Mouse (Mus musculus): ENCODE data around the gene Slc4a4. TPM values are rescaled to one million over a fixed set of nuclear protein-coding genes. Genes with fewer than 3 reads are reported as not detected.

Slc4a4 gene
- polyA plus RNA-seq, 1 experiment = 8.3 TPM

DNA sequence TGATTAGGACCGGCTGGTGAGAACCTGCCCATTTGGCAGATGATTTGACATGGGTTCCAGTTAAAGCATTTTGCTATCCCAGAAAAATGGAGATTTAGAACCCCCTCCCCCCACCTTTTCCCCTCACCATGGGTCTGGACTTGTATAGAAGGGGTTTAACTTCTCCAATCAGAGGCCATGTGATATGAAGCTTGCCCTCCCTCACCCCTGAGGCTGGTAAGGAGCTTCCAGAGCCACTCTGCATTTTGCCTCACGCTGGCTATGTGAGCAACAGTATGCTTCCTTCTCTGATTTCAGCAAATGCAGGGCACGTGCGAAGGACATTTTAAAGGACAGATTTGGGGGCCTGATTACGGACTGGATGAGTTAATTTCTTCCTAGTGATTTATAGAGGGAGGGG lies 43.5 kb downstream of the Slc4a4 start:
- H3K27ac ChIP-seq (ENCODE audit: insufficient read depth, low read length) = no peak overlapping the region
- H3K9ac ChIP-seq (ENCODE audit: low read depth, poor library complexity, severe bottlenecking) = no peak overlapping the region
- H3K4me1 ChIP-seq (ENCODE audit: control insufficient read depth, insufficient read depth, low read length) = no peaks in the 10 kb centered on the region
- no peak for TF ChIP-seq POLR2A (IDR thresholded peaks at IDR 0.05; ENCODE audit: insufficient read depth, low read length)
- TF ChIP-seq CTCF (IDR thresholded peaks at IDR 0.05; ENCODE audit: low read depth, low read length) = no peak
- TF ChIP-seq EP300 (IDR thresholded peaks at IDR 0.05; ENCODE audit: insufficient read depth, low read depth, low read length) = no peak
- H3K9me3 ChIP-seq (replicated peaks; ENCODE audit: control insufficient read depth, insufficient read depth, low read length, poor library complexity, severe bottlenecking) = no peaks in the 10 kb centered on the region
- no peak overlapping the region for H3K4me3 ChIP-seq (ENCODE audit: low read depth, low read length)
- no peaks in the 10 kb centered on the region for H3K27me3 ChIP-seq (ENCODE audit: control insufficient read depth, insufficient read depth, low read length, poor library complexity, severe bottlenecking)
- H3K36me3 ChIP-seq (ENCODE audit: control insufficient read depth, insufficient read depth, low read length, poor library complexity, severe bottlenecking) = no peaks in the 10 kb centered on the region

DNA sequence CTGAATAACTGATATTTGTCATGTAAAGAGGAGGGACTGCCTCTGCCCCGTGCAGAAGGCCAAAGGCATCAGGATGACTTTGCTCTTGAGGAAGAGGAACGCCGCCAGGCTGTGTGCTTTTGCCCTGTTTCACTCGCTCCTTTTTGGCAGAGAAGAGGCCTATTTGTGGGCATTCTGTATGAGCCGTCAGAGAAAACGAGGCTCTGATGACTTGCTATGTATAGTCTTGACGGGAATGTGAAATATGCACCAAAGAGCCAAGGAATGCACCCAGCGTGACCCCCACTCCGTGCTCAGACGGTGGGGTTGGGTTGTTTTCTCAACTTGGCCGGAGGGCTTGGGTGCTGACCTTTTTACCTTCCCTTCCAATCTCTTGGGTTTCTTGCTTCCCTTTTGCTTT lies 44.0 kb downstream of the Slc4a4 start:
- H3K9me3 ChIP-seq (replicated peaks; ENCODE audit: control insufficient read depth, insufficient read depth, low read length, poor library complexity, severe bottlenecking) = no peaks in the 10 kb centered on the region
- H3K4me3 ChIP-seq (ENCODE audit: low read depth, low read length) = no peak overlapping the region
- no peak overlapping the region for H3K9ac ChIP-seq (ENCODE audit: low read depth, poor library complexity, severe bottlenecking)
- TF ChIP-seq EP300 (IDR thresholded peaks at IDR 0.05; ENCODE audit: insufficient read depth, low read depth, low read length) (no peak), POLR2A (IDR thresholded peaks at IDR 0.05; ENCODE audit: insufficient read depth, low read length) (no peak), CTCF (IDR thresholded peaks at IDR 0.05; ENCODE audit: low read depth, low read length) (no peak)
- H3K4me1 ChIP-seq (ENCODE audit: control insufficient read depth, insufficient read depth, low read length) = no peaks in the 10 kb centered on the region
- H3K27ac ChIP-seq (ENCODE audit: insufficient read depth, low read length) = no peak overlapping the region
- no peaks in the 10 kb centered on the region for H3K27me3 ChIP-seq (ENCODE audit: control insufficient read depth, insufficient read depth, low read length, poor library complexity, severe bottlenecking)
- no peaks in the 10 kb centered on the region for H3K36me3 ChIP-seq (ENCODE audit: control insufficient read depth, insufficient read depth, low read length, poor library complexity, severe bottlenecking)

DNA sequence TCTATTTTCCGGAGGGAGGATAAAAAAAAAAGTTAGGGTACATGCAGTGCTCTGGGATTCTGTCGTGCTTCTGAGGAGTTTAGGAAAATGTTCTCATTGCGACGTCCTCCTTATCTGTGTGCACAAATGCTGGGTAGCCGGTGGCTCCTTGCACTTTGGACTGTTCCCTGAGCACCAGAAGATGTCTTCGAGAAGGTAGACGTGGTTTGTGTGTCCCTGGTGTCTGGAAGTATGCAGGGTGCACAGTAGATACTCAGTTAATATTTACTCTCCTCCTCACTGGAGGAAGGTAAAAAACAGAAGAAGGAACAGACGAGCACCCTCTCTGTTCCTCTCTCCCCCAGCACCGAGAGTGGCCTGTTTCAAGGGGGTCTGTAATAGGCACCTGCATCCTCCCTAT lies 44.6 kb downstream of the Slc4a4 start:
- H3K9ac ChIP-seq (ENCODE audit: low read depth, poor library complexity, severe bottlenecking) = no peak overlapping the region
- H3K9me3 ChIP-seq (replicated peaks; ENCODE audit: control insufficient read depth, insufficient read depth, low read length, poor library complexity, severe bottlenecking) = no peaks in the 10 kb centered on the region
- H3K27me3 ChIP-seq (ENCODE audit: control insufficient read depth, insufficient read depth, low read length, poor library complexity, severe bottlenecking) = no peaks in the 10 kb centered on the region
- H3K27ac ChIP-seq (ENCODE audit: insufficient read depth, low read length) = no peak overlapping the region
- H3K4me1 ChIP-seq (ENCODE audit: control insufficient read depth, insufficient read depth, low read length) = no peaks in the 10 kb centered on the region
- H3K36me3 ChIP-seq (ENCODE audit: control insufficient read depth, insufficient read depth, low read length, poor library complexity, severe bottlenecking) = no peaks in the 10 kb centered on the region
- TF ChIP-seq POLR2A (IDR thresholded peaks at IDR 0.05; ENCODE audit: insufficient read depth, low read length) = no peak
- TF ChIP-seq CTCF (IDR thresholded peaks at IDR 0.05; ENCODE audit: low read depth, low read length) = no peak
- no peak for TF ChIP-seq EP300 (IDR thresholded peaks at IDR 0.05; ENCODE audit: insufficient read depth, low read depth, low read length)
- no peak overlapping the region for H3K4me3 ChIP-seq (ENCODE audit: low read depth, low read length)

DNA sequence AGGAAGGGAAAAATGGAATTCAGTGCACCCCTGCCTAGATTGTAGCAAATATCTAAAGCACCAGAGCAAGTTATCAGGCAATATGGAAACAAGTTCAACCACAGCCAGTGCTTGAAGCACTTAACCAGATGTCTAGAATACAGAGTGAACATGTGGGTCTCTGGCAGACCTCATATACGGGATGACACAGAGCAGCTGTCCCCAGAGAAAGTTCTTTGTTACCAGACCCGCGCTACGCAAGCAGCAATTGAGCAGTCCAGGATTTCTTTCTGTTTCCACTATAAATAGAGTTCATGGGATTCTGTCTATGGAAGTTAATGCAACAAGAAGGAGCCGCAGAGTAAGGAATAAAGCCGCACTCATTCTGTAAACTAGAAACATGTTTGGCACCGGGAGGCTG lies 46.8 kb downstream of the Slc4a4 start:
- Histone ChIP-seq H3K9me3 (replicated peaks; ENCODE audit: control insufficient read depth, insufficient read depth, low read length, poor library complexity, severe bottlenecking) (no peaks in the 10 kb centered on the region), H3K9ac (ENCODE audit: low read depth, poor library complexity, severe bottlenecking) (no peak overlapping the region), H3K4me3 (ENCODE audit: low read depth, low read length) (no peak overlapping the region), H3K4me1 (ENCODE audit: control insufficient read depth, insufficient read depth, low read length) (no peaks in the 10 kb centered on the region), H3K36me3 (ENCODE audit: control insufficient read depth, insufficient read depth, low read length, poor library complexity, severe bottlenecking) (no peaks in the 10 kb centered on the region), H3K27me3 (ENCODE audit: control insufficient read depth, insufficient read depth, low read length, poor library complexity, severe bottlenecking) (no peaks in the 10 kb centered on the region), H3K27ac (ENCODE audit: insufficient read depth, low read length) (no peak overlapping the region)
- no peak for TF ChIP-seq EP300 (IDR thresholded peaks at IDR 0.05; ENCODE audit: insufficient read depth, low read depth, low read length)
- TF ChIP-seq CTCF (IDR thresholded peaks at IDR 0.05; ENCODE audit: low read depth, low read length) = no peak
- no peak for TF ChIP-seq POLR2A (IDR thresholded peaks at IDR 0.05; ENCODE audit: insufficient read depth, low read length)

DNA sequence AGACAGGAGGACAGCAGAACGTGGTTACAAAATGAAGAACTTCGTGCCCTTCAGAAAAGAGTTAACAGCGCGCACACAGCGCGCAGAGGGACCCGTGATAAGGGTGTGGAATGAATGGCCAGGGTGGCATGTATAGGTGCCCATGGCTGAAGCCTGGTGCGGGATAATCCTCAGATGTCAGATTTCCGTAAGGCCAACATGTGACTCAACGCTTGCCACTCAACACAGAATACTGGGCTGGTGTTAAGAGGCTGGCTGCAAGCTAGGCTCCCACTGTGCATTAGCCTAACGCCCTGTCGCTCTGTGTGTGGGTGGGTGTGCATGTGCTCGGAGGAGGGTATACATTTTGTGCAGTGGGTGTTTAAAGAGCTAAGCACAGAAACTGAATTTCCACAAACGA lies 47.3 kb downstream of the Slc4a4 start:
- H3K9me3 ChIP-seq (replicated peaks; ENCODE audit: control insufficient read depth, insufficient read depth, low read length, poor library complexity, severe bottlenecking) = no peaks in the 10 kb centered on the region
- no peaks in the 10 kb centered on the region for H3K27me3 ChIP-seq (ENCODE audit: control insufficient read depth, insufficient read depth, low read length, poor library complexity, severe bottlenecking)
- no peaks in the 10 kb centered on the region for H3K36me3 ChIP-seq (ENCODE audit: control insufficient read depth, insufficient read depth, low read length, poor library complexity, severe bottlenecking)
- no peak overlapping the region for H3K4me3 ChIP-seq (ENCODE audit: low read depth, low read length)
- no peaks in the 10 kb centered on the region for H3K4me1 ChIP-seq (ENCODE audit: control insufficient read depth, insufficient read depth, low read length)
- H3K9ac ChIP-seq (ENCODE audit: low read depth, poor library complexity, severe bottlenecking) = no peak overlapping the region
- H3K27ac ChIP-seq (ENCODE audit: insufficient read depth, low read length) = no peak overlapping the region
- TF ChIP-seq EP300 (IDR thresholded peaks at IDR 0.05; ENCODE audit: insufficient read depth, low read depth, low read length) (no peak), POLR2A (IDR thresholded peaks at IDR 0.05; ENCODE audit: insufficient read depth, low read length) (no peak), CTCF (IDR thresholded peaks at IDR 0.05; ENCODE audit: low read depth, low read length) (no peak)

DNA sequence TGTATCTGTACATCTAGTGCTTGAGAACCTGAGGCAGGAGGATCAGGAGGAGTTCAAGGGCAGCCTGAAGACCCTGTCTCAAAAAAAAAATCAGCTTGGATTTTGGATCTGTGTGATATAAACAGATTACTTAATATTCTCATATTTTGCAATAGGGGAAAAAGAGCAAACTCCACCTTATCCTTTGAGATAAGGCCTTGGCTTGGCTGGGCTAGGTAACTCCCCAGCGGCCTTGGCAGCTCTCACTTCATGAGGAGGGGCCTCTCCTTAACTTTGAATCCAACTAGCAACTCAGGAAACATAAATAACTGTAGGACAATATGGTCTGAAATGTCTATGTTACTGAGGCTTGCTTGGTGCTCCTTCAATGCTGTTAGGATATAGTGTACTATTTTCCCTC lies 51.6 kb downstream of the Slc4a4 start:
- H3K36me3 ChIP-seq (ENCODE audit: control insufficient read depth, insufficient read depth, low read length, poor library complexity, severe bottlenecking) = no peaks in the 10 kb centered on the region
- no peak for TF ChIP-seq CTCF (IDR thresholded peaks at IDR 0.05; ENCODE audit: low read depth, low read length)
- no peak for TF ChIP-seq POLR2A (IDR thresholded peaks at IDR 0.05; ENCODE audit: insufficient read depth, low read length)
- no peak for TF ChIP-seq EP300 (IDR thresholded peaks at IDR 0.05; ENCODE audit: insufficient read depth, low read depth, low read length)
- H3K9ac ChIP-seq (ENCODE audit: low read depth, poor library complexity, severe bottlenecking) = no peak overlapping the region
- H3K27ac ChIP-seq (ENCODE audit: insufficient read depth, low read length) = no peak overlapping the region
- H3K4me1 ChIP-seq (ENCODE audit: control insufficient read depth, insufficient read depth, low read length) = no peaks in the 10 kb centered on the region
- H3K4me3 ChIP-seq (ENCODE audit: low read depth, low read length) = no peak overlapping the region
- no peaks in the 10 kb centered on the region for H3K27me3 ChIP-seq (ENCODE audit: control insufficient read depth, insufficient read depth, low read length, poor library complexity, severe bottlenecking)
- no peaks in the 10 kb centered on the region for H3K9me3 ChIP-seq (replicated peaks; ENCODE audit: control insufficient read depth, insufficient read depth, low read length, poor library complexity, severe bottlenecking)
